Mouse (Mus musculus): ENCODE results near the gene H2-Q4. TPM values are rescaled to one million over a fixed set of nuclear protein-coding genes. Genes with fewer than 3 reads are reported as not detected.
"Not testable (repeated sequence)": the region's sequence is repeated elsewhere in the genome, so short reads cannot be mapped to it uniquely, and the experiment has no call there.

The H2-Q4 gene
- total RNA-seq, 2 experiments from 2014 or later: 5.2 to 6.2 TPM

- DNase-seq (ENCODE audit: low spot score in 2 of 2): not testable (repeated sequence)
These were observed 40.1 kb downstream of the H2-Q4 start for GRCm38 (mm10) chr17:35419564-35419963.

DNA sequence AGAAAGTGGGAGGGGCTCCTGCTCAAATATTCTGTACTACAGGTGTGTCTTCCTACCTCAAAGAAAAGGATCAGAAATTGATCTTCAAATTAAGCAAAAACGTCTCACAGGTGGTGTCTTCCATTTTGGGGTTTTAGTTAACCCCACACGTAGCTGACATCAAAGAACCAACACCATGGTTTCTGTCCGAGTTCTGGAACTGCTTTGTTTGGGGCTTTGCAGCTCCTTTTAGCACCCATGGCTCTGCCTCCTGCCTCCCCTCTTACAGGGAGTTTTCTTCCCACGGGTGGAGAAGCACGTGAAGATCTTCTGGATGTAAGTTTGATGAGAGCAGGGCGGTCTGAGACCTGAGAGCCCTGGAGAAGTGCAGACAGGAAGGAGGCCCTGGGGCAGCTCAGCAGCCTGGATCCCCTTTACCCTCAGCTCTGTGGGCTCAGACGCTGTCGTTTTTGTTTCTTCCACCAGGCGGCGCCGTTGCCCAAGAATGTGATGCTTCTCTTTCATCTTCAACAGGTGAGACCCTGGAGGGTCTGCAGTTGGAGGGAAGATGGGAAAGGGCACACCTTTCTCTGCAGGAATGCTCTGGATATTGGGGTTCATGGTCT, 40.9 kb downstream of the H2-Q4 start:
- not testable (repeated sequence) for DNase-seq (ENCODE audit: low spot score in 2 of 2)

GRCm38 (mm10) chr17:35421331-35421730, 41.9 kb downstream of the H2-Q4 start:
- not testable (repeated sequence) for DNase-seq (ENCODE audit: low spot score in 2 of 2)

DNA sequence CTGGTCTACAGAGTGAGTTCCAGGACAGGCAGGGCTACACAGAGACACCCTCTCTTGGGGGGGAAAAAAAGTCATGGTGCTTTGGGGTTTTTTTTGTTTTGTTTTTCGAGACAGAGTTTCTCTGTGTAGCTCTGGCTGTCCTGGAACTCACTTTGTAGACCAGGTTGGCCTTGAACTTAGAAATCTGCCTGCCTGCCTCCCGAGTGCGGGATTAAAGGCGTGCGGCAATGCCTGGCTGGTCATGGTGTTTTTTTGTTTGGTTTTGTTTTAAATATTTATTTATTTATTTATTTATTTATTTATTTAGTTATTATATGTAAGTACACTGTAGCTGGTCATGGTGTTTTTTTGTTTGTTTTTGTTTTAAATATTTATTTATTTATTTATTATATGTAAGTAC, 42.9 kb downstream of the H2-Q4 start:
- not testable (repeated sequence) for DNase-seq (ENCODE audit: low spot score in 2 of 2)

DNA sequence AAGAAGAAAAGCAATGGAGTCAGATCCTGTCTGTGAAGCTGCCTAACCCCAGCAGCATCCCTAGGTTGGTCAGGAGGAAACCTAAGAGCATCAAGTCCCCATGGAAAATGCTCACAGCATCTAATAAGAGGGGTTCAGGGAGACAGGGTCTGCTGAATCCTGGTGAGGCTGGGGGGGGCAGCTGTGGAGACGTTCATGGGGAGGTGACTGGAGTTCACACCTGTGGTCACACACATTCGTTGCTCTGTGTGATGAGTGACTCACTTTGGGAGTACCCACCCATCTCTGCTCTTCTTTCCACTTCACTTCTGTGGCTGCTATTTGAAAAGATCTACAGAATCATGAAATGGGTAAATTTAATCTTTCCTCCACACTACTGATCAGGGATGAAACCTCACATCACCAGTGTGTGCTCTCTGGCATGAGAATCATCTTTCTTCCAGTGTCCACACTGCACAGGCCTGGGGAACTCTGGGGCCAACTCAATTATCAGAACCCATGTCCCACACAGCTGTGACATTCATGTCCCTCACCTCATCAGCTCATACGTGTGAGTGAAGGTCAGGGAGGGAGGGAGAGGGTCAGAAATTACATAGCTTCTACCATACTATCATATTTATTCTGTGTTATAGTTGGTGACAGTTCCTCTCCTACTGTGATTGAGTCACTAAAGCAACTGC, 43.9 kb downstream of the H2-Q4 start:
- peak in 1 of 2 experiments; percentile 12 for DNase-seq (ENCODE audit: low spot score in 2 of 2)

- DNase-seq (ENCODE audit: low spot score in 2 of 2): peak in 1 of 2 experiments; percentile 9
These were observed 44.7 kb downstream of the H2-Q4 start for GRCm38 (mm10) chr17:35424106-35424505.

- not testable (repeated sequence) for DNase-seq (ENCODE audit: low spot score in 2 of 2)
These were observed 45.4 kb downstream of the H2-Q4 start, which contains the start of gene H2-Q6 for GRCm38 (mm10) chr17:35424624-35425416. Gene H2-Q6 (plus strand): TSS chr17:35424850.

DNA sequence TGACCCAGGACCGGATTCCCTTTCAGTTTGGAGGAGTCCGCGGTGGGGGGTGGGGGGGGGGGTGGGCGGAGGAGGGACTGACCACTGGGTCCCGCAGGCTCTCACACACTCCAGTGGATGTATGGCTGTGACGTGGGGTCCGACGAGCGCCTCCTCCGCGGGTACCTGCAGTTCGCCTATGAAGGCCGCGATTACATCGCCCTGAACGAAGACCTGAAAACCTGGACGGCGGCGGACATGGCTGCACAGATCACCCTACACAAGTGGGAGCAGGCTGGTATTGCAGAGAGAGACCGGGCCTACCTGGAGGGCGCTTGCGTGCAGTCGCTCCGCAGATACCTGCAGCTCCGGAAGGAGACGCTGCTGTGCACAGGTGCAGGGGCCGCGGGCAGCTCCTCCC, 46.1 kb downstream of the H2-Q4 start:
- not testable (repeated sequence) for DNase-seq (ENCODE audit: low spot score in 2 of 2)

DNA sequence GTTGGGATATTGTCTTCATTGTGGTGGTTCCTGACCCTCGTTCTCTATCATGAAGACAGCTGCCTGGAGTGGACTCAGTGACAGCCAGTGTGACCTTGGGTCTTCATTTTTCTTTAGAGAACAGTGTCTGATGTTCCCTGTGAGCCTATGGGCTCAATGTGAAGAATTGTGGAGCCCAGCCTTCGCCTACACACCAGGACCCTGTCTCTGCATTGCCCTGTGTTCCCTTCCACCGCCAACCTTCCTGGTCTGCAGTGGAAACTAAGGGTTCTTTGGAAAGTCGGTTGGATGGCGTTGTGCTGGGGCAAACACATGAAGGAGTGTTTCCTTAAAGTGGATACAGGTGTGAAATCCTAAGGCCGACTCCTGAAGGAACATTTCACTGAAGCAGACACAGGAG, 49.5 kb downstream of the H2-Q4 start:
- not testable (repeated sequence) for DNase-seq (ENCODE audit: low spot score in 2 of 2)

GRCm38 (mm10) chr17:35430671-35431070, 51.3 kb downstream of the H2-Q4 start:
- DNase-seq (ENCODE audit: low spot score in 2 of 2): not testable (repeated sequence)

- not testable (repeated sequence) for DNase-seq (ENCODE audit: low spot score in 2 of 2)
These were observed 52.8 kb downstream of the H2-Q4 start for GRCm38 (mm10) chr17:35432167-35432566.

DNA sequence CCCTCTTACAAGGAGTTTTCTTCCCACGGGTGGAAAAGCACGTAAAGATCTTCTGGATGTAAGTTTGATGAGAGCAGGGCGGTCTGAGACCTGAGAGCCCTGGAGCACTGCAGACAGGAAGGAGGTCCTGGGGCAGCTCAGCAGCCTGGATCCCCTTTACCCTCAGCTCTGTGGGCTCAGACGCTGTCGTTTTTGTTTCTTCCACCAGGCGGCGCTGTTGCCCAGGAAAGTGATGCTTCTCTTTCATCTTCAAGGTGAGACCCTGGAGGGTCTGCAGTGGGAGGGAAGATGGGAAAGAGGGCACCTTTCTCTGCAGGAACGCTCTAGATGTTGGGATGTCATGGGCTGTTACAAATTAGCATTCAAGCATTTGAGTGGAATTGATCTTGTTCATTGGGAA, 55.4 kb downstream of the H2-Q4 start:
- not testable (repeated sequence) for DNase-seq (ENCODE audit: low spot score in 2 of 2)

Other genes with a start within 250 kb of the H2-Q4 start
- 1 to 10 TPM in 1 of 2 experiments, not detected in 1; 1.2 TPM for gene Apom, start 247.6 kb upstream of the H2-Q4 start, total RNA-seq (2021)
- gene Bag6, start 244.4 kb upstream of the H2-Q4 start, total RNA-seq (2021): 100 to 1,000 TPM; 265 to 276 TPM
- gene Prrc2a, start 214.7 kb upstream of the H2-Q4 start, total RNA-seq (2021): 100 to 1,000 TPM; 183 to 193 TPM
- gene Aif1, start 203.5 kb upstream of the H2-Q4 start, total RNA-seq (2021): 1 to 10 TPM; 6.0 to 6.3 TPM
- gene Lst1, start 191.2 kb upstream of the H2-Q4 start, total RNA-seq (2021): 10 to 100 TPM in 1 of 2 experiments, 1 to 10 TPM in 1; 7.7 to 11.1 TPM
- gene Ltb, start 185.2 kb upstream of the H2-Q4 start, total RNA-seq (2021): under 1 TPM; 0.74 to 0.78 TPM
- 1 to 10 TPM; 1.1 to 1.7 TPM for gene Tnf, start 177.6 kb upstream of the H2-Q4 start, total RNA-seq (2021)
- gene Lta, start 174.3 kb upstream of the H2-Q4 start, total RNA-seq (2021): under 1 TPM; 0.31 to 0.32 TPM
- under 1 TPM in 1 of 2 experiments, not detected in 1; 0.52 TPM for gene Gm16181, start 158.8 kb upstream of the H2-Q4 start, total RNA-seq (2021)
- gene Atp6v1g2, start 146.0 kb upstream of the H2-Q4 start, total RNA-seq (2021): 1 to 10 TPM; 2.7 to 3.2 TPM
- 10 to 100 TPM; 13.9 to 15.8 TPM for gene Nfkbil1, start 143.8 kb upstream of the H2-Q4 start, total RNA-seq (2021)
- gene Ddx39b, start 137.9 kb upstream of the H2-Q4 start, total RNA-seq (2021): 100 to 1,000 TPM; 219 to 233 TPM
- gene H2-D1, start 116.9 kb upstream of the H2-Q4 start, total RNA-seq (2021): 10 to 100 TPM; 44.5 to 55.8 TPM
- gene H2-Q1, start 59.2 kb upstream of the H2-Q4 start, total RNA-seq (2021): under 1 TPM; 0.52 to 0.67 TPM
- under 1 TPM; 0.59 to 0.93 TPM for gene H2-Q2, start 37.4 kb upstream of the H2-Q4 start, total RNA-seq (2021)
- gene H2-Q6, start 45.2 kb downstream of the H2-Q4 start, total RNA-seq (2021): under 1 TPM; 0.34 to 0.41 TPM
- gene H2-Q7, start 59.5 kb downstream of the H2-Q4 start, total RNA-seq (2021): 1 to 10 TPM in 1 of 2 experiments, under 1 TPM in 1; 0.71 to 1.0 TPM
- gene H2-Q10, start 90.5 kb downstream of the H2-Q4 start, total RNA-seq (2021): 1 to 10 TPM in 1 of 2 experiments, under 1 TPM in 1; 0.32 to 1.6 TPM
- under 1 TPM; 0.20 to 0.26 TPM for gene Pou5f1, start 126.4 kb downstream of the H2-Q4 start, total RNA-seq (2021)
- gene Tcf19, start 137.2 kb downstream of the H2-Q4 start, total RNA-seq (2021): 10 to 100 TPM; 28.1 to 29.9 TPM
- gene Cchcr1, start 137.5 kb downstream of the H2-Q4 start, total RNA-seq (2021): 10 to 100 TPM; 13.8 to 15.0 TPM
- gene Psors1c2, start 153.6 kb downstream of the H2-Q4 start, total RNA-seq (2021): not detected
- under 1 TPM; 0.29 to 0.39 TPM for gene Cdsn, start 172.5 kb downstream of the H2-Q4 start, total RNA-seq (2021)
- gene 2300002M23Rik, start 187.8 kb downstream of the H2-Q4 start, total RNA-seq (2021): not detected
- gene Sfta2, start 221.9 kb downstream of the H2-Q4 start, total RNA-seq (2021): not detected
- gene Gm9573, start 247.0 kb downstream of the H2-Q4 start, total RNA-seq (2021): not detected